Mouse (Mus musculus) ES-E14 (cell line): ENCODE data around the gene Sptbn1. TPM values are rescaled to one million over a fixed set of nuclear protein-coding genes. Genes with fewer than 3 reads are reported as not detected.

Source experiments
- DNase-seq: peaks from one replicate; pipeline ENCODE4 v3.0.0-alpha.2; 2013; ENCODE audit warnings: low read depth, low spot score
- H3K27ac ChIP-seq: 2 replicates; pipeline ENCODE4 v1.5.1; 2012; ENCODE audit warnings: low read depth, mild to moderate bottlenecking, low read length, moderate library complexity, mixed read lengths; ENCODE audit not compliant: poor library complexity, insufficient read depth, severe bottlenecking
- H3K36me3 ChIP-seq: 2 replicates; pipeline ENCODE4 v1.6.1; 2012; ENCODE audit warnings: mild to moderate bottlenecking, low read length, moderate library complexity, mixed read lengths; ENCODE audit not compliant: control insufficient read depth, poor library complexity, insufficient read depth, severe bottlenecking
- H3K4me1 ChIP-seq, 2 experiments: fragments of 150-350 bp in 1 of 2; sonication (generic) in 1 of 2; 2 replicates each; pipeline ENCODE4 v1.6.1; 2012; ENCODE audit warnings: low read length in 2 of 2, mild to moderate bottlenecking in 1 of 2, mixed read lengths in 1 of 2; ENCODE audit not compliant: control insufficient read depth in 2 of 2, insufficient read depth in 2 of 2, poor library complexity in 1 of 2
- H3K4me3 ChIP-seq, 2 experiments: fragments of 150-350 bp in 1 of 2; sonication (generic) in 1 of 2; 2 replicates each; pipeline ENCODE4 v1.5.1; 2012; ENCODE audit warnings: low read length in 2 of 2, low read depth in 1 of 2, mild to moderate bottlenecking in 1 of 2, mixed read lengths in 1 of 2; ENCODE audit not compliant: insufficient read depth in 1 of 2, poor library complexity in 1 of 2, severe bottlenecking in 1 of 2
- H3K9ac ChIP-seq: 2 replicates; pipeline ENCODE4 v1.6.1; 2012; ENCODE audit warnings: low read depth, mild to moderate bottlenecking, low read length, mixed read lengths; ENCODE audit not compliant: poor library complexity, insufficient read depth, severe bottlenecking
- H3K9me3 ChIP-seq: fragments of 150-350 bp; sonication (generic); 2 replicates; pipeline ENCODE4 v1.6.1; 2012; ENCODE audit warnings: low read depth, mild to moderate bottlenecking, low read length; ENCODE audit not compliant: control insufficient read depth, insufficient read depth
- CHD2 ChIP-seq: IDR thresholded peaks from 2 replicates; pipeline ENCODE4 v1.6.1; 2014; ENCODE audit warnings: mild to moderate bottlenecking, low read depth, low read length, inconsistent platforms
- HCFC1 ChIP-seq: IDR thresholded peaks from 2 replicates; pipeline ENCODE4 v1.6.1; 2012; ENCODE audit warnings: low read length, inconsistent platforms, borderline replicate concordance; ENCODE audit not compliant: insufficient read depth
- MAFK ChIP-seq: IDR thresholded peaks from 2 replicates; pipeline ENCODE4 v1.6.1; 2014; ENCODE audit warnings: mild to moderate bottlenecking, low read depth, low read length, inconsistent platforms; ENCODE audit not compliant: insufficient read depth
- ZC3H11A ChIP-seq: IDR thresholded peaks from 2 replicates; pipeline ENCODE4 v1.6.1; 2012; ENCODE audit warnings: low read depth, mild to moderate bottlenecking, inconsistent platforms, low read length, borderline replicate concordance
- ZNF384 ChIP-seq: IDR thresholded peaks from 2 replicates; pipeline ENCODE4 v1.6.1; 2012; ENCODE audit warnings: low read depth, low read length, inconsistent platforms
- in situ Hi-C, 2 experiments: fragments of 600-800 bp; cut with MboI; formaldehyde crosslinking; loops; one replicate each; pipeline ENCODE4 v1.15.1; 2025; ENCODE audit warnings: low sequenced_read_pairs in 2 of 2, inconsistent platforms in 1 of 2; ENCODE audit not compliant: unreplicated experiment in 2 of 2
- total RNA-seq: library from RNA; depleted of rRNA; stranded (reverse); fragments of 300-350 nt; gene quantifications from 2 replicates; pipeline ENCODE4 v1.2.3, GENCODE M21; 2012

The Sptbn1 gene
- total RNA-seq, 1 experiment, result 243 TPM

GRCm38 (mm10) chr11:30231336-30231735 lies 36.6 kb downstream of the Sptbn1 start:
- no peaks in the 10 kb centered on the region for H3K9me3 ChIP-seq
- TF ChIP-seq ZC3H11A, result no peak
- no peak for TF ChIP-seq ZNF384
- no peak for TF ChIP-seq MAFK
- TF ChIP-seq CHD2, result no peak
- no peak for TF ChIP-seq HCFC1
- in situ Hi-C loops, result loop anchor here in 1 of 2 experiments (25.0 kb wide), 1 partner anchor 431 kb away; no protein-coding TSS in a partner anchor
- no peak for DNase-seq
- H3K4me3 ChIP-seq, result no peak overlapping the region
- H3K36me3 ChIP-seq, result no peaks in the 10 kb centered on the region; the same call in 1 of the 2 replicates
- peaks cover 0 to 3% of the 10 kb centered on the region in 2 experiments; a peak in 1 of 4 replicates for H3K4me1 ChIP-seq
- H3K27ac ChIP-seq, result no peak overlapping the region
- no peak overlapping the region for H3K9ac ChIP-seq

DNA sequence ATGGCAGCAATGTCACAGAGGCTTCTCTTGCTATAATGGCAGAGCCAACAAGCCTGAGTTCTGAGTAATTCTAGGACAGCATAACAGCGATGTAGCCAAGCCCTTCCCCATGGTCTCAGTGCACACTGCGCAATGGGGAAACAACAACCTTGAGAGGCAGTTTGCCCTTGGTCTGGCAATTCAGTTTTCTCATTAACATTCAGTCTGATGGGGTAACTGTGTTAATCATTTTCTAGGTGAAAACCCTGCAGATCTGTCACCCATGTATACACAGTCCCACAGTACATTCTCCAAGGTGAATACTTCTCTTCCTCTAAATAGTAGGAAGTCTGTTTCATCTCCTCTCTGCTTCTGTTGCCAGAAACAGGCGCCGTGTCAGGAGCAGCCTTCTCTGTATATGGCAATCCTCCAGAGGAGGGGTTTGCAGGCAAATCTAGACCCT lies 37.6 kb downstream of the Sptbn1 start:
- no peak overlapping the region for H3K4me3 ChIP-seq
- H3K27ac ChIP-seq, result no peak overlapping the region
- no peak overlapping the region for H3K9ac ChIP-seq
- H3K4me1 ChIP-seq, result peaks cover 0 to 3% of the 10 kb centered on the region in 2 experiments; a peak in 1 of 4 replicates
- H3K36me3 ChIP-seq, result no peaks in the 10 kb centered on the region; the same call in 1 of the 2 replicates
- DNase-seq, result no peak
- H3K9me3 ChIP-seq, result no peaks in the 10 kb centered on the region
- TF ChIP-seq CHD2 (no peak), HCFC1 (no peak), ZC3H11A (no peak), MAFK (no peak), ZNF384 (no peak)
- in situ Hi-C loops, result loop anchor here in 1 of 2 experiments (25.0 kb wide), 1 partner anchor 432 kb away; no protein-coding TSS in a partner anchor

GRCm38 (mm10) chr11:30226756-30227155 lies 41.2 kb downstream of the Sptbn1 start:
- Histone ChIP-seq H3K36me3 (no peaks in the 10 kb centered on the region), H3K4me3 (no peak overlapping the region), H3K9ac (no peak overlapping the region), H3K4me1 (peaks cover 0 to 3% of the 10 kb centered on the region in 2 experiments; a peak in 1 of 4 replicates), H3K9me3 (no peaks in the 10 kb centered on the region), H3K27ac (no peak overlapping the region)
- TF ChIP-seq ZNF384, result no peak
- no peak for TF ChIP-seq CHD2
- TF ChIP-seq HCFC1, result no peak
- no peak for TF ChIP-seq ZC3H11A
- no peak for TF ChIP-seq MAFK
- no peak for DNase-seq
- in situ Hi-C loops, result loop anchor here in 1 of 2 experiments (25.0 kb wide), 1 partner anchor 436 kb away; no protein-coding TSS in a partner anchor

DNA sequence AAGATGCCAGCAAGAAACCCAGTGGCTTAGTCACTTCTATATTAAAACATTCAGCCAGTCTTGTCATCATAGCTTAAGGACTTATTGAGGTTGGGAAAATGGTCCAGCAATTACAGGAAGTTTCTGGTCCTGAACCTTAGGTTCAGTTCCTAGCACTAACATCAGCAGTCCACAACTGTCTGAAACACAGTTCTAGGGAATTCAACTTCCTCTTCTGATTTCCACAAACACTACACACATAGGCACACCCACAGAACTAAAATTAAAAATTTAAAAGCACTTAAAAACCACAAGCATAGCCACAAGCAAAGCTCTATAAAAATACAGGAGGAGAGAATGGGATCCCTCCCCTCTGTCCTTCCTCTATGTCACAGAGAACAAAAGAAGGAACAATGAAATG lies 43.4 kb downstream of the Sptbn1 start:
- TF ChIP-seq HCFC1, result no peak
- TF ChIP-seq ZNF384, result no peak
- no peak for TF ChIP-seq CHD2
- TF ChIP-seq MAFK, result no peak
- TF ChIP-seq ZC3H11A, result no peak
- in situ Hi-C loops, result no loop called here

GRCm38 (mm10) chr11:30222636-30223035 lies 45.3 kb downstream of the Sptbn1 start:
- no peak overlapping the region for H3K27ac ChIP-seq
- no peaks in the 10 kb centered on the region for H3K4me1 ChIP-seq
- no peak overlapping the region for H3K9ac ChIP-seq
- no peak overlapping the region for H3K4me3 ChIP-seq
- DNase-seq, result peak; percentile 36
- in situ Hi-C loops, result no loop called here
- peak; percentile 89 for TF ChIP-seq ZC3H11A
- no peak for TF ChIP-seq HCFC1
- TF ChIP-seq ZNF384, result no peak
- no peak for TF ChIP-seq MAFK
- no peak for TF ChIP-seq CHD2
- H3K9me3 ChIP-seq, result no peaks in the 10 kb centered on the region
- no peaks in the 10 kb centered on the region for H3K36me3 ChIP-seq

More for the DNA sequence above, 43.4 kb downstream of the Sptbn1 start:
- Histone ChIP-seq H3K27ac (no peak overlapping the region), H3K4me3 (no peak overlapping the region), H3K9me3 (no peaks in the 10 kb centered on the region), H3K9ac (no peak overlapping the region), H3K4me1 (no peaks in the 10 kb centered on the region), H3K36me3 (no peaks in the 10 kb centered on the region)
- no peak for DNase-seq
